Comparison of ENCODE assay signal across 8 mouse cellular contexts in the genomic region with DNA sequence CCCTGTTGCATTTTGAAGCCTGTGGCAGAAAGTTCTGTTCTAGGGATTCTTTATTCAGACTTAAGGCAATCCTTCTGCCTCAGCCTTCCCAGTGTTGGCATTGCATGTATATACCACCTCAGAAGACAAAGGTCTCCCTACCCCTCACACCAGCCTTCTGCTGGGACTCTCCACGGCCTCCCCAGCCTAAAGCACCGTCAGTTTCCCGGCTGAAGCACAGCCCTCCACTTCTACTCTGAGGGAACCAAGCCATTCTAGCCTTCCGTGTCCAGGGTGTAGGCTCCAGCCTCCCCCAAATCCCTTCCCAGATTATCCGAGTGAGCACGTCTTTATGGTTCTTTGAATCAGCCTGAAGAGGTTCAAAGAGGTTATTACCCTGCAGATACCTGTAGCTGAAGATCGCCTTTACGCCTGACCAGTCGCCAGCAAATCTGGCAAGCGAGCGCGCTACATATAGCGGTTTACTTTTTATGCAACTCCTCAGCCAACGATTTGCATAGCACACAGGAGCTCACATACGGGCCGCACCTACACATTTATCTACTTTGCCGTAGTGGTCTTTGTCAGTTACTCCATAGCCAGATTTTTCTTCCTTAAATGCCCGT. TPM values are rescaled to one million over a fixed set of nuclear protein-coding genes. Genes with fewer than 3 reads are reported as not detected.
A peak's percentile ranks its signal among the peaks of the same experiment; 100 is the strongest.
DNase-seq lines count a peak whose midpoint lies in the region; ATAC-seq and TF ChIP-seq lines count a peak whose summit lies in the region.

No protein-coding gene starts in this region.

- H3K36me3 ChIP-seq in lung, embryonic 14.5 days (ENCODE audit: insufficient read depth) = no peaks in the 10 kb centered on the region
- H3K36me3 ChIP-seq in hindbrain, embryonic 15.5 days = no peaks in the 10 kb centered on the region
- H3K36me3 ChIP-seq in midbrain, embryonic 16.5 days (ENCODE audit: control insufficient read depth, insufficient read depth, low read length) = no peaks in the 10 kb centered on the region

- H3K9ac ChIP-seq in lung, embryonic 14.5 days = peak overlapping the region; percentile 16; the same call in 1 of the 2 replicates
- peak overlapping the region; percentile 5; the same call in 1 of the 2 replicates for H3K9ac ChIP-seq in hindbrain, embryonic 15.5 days
- H3K9ac ChIP-seq in midbrain, embryonic 16.5 days (ENCODE audit: low read depth, low read length) = peak overlapping the region; percentile 37; the same call in 1 of the 2 replicates

- WGBS in lung, embryonic 14.5 days = 3% methylated on average over 18 of the region's 18 CpGs
- 3% methylated on average over 18 of the region's 18 CpGs for WGBS in hindbrain, embryonic 15.5 days
- 1% methylated on average over 18 of the region's 18 CpGs for WGBS in midbrain, embryonic 16.5 days

- H3K4me3 ChIP-seq in lung, embryonic 14.5 days (ENCODE audit: low read depth, low read length) = peak overlapping the region; percentile 31
- peak overlapping the region; percentile 37 for H3K4me3 ChIP-seq in hindbrain, embryonic 15.5 days
- peak overlapping the region; percentile 43 for H3K4me3 ChIP-seq in midbrain, embryonic 16.5 days (ENCODE audit: low read depth, low read length)

- 0 out of 2 replicates have a peak, but pooled peaks have one; percentile 23 for ATAC-seq in lung, embryonic 14.5 days (ENCODE audit: insufficient read depth)
- ATAC-seq in hindbrain, embryonic 15.5 days (ENCODE audit: low FRiP score, low read depth) = peak; percentile 24; the same call in 1 of the 2 replicates
- peak; percentile 40; the same call in 1 of the 2 replicates for ATAC-seq in midbrain, embryonic 16.5 days

- H3K9me3 ChIP-seq in lung, embryonic 14.5 days (ENCODE audit: low read depth, low read length) = no peaks in the 10 kb centered on the region
- no peaks in the 10 kb centered on the region for H3K9me3 ChIP-seq in hindbrain, embryonic 15.5 days
- H3K9me3 ChIP-seq in midbrain, embryonic 16.5 days (replicated peaks; ENCODE audit: control insufficient read depth, low read length, poor library complexity, severe bottlenecking) = no peaks in the 10 kb centered on the region

- intact Hi-C loops in gastrocnemius, postnatal 14 days (cut with DNase I; ENCODE audit: low total_unique reads) = no loop called here

- H3K4me2 ChIP-seq in lung, embryonic 14.5 days = peak overlapping the region; percentile 60
- H3K4me2 ChIP-seq in hindbrain, embryonic 15.5 days = peak overlapping the region; percentile 51
- peak overlapping the region; percentile 60 for H3K4me2 ChIP-seq in midbrain, embryonic 16.5 days (ENCODE audit: low read length)

- H3K27ac ChIP-seq in lung, embryonic 14.5 days (ENCODE audit: low read depth) = no peak overlapping the region
- H3K27ac ChIP-seq in hindbrain, embryonic 15.5 days (replicated peaks) = no peak overlapping the region
- H3K27ac ChIP-seq in midbrain, embryonic 16.5 days (ENCODE audit: low read length) = no peak overlapping the region

- no peak for TF ChIP-seq CTCF in lung, embryonic 14.5 days (IDR thresholded peaks at IDR 0.05; ENCODE audit: low read depth)

- 0 out of 2 replicates have a peak, but pooled peaks cover 3% of the 10 kb centered on the region for H3K4me1 ChIP-seq in lung, embryonic 14.5 days (ENCODE audit: insufficient read depth)
- 0 out of 2 replicates have a peak, but pooled peaks cover 3% of the 10 kb centered on the region for H3K4me1 ChIP-seq in hindbrain, embryonic 15.5 days (replicated peaks)
- 0 out of 2 replicates have a peak, but pooled peaks cover under 1% of the 10 kb centered on the region for H3K4me1 ChIP-seq in midbrain, embryonic 16.5 days (ENCODE audit: control insufficient read depth, insufficient read depth, low read length)

- H3K27me3 ChIP-seq in lung, embryonic 14.5 days (ENCODE audit: insufficient read depth, low read length) = no peaks in the 10 kb centered on the region
- peaks cover 7% of the 10 kb centered on the region for H3K27me3 ChIP-seq in hindbrain, embryonic 15.5 days
- H3K27me3 ChIP-seq in midbrain, embryonic 16.5 days (ENCODE audit: control insufficient read depth, insufficient read depth, low read depth, low read length) = no peaks in the 10 kb centered on the region

- DNase-seq in lung, embryonic 14.5 days = peak; percentile 38
- DNase-seq in lung, adult 18-20 months = no peak
- peak; percentile 60 for DNase-seq in embryo, embryonic 10 days (ENCODE audit: low spot score)
- DNase-seq in urinary bladder, postnatal 25 days (ENCODE audit: low spot score) = no peak
- DNase-seq in gastrocnemius, postnatal 14 days = no peak
- no peak for DNase-seq in urinary bladder, postnatal 10 days (ENCODE audit: low spot score)

RNA-seq across cellular contexts. Expression of a gene that starts 10.1 kb away (rescaled TPM):
- polyA plus RNA-seq in lung, embryonic 14.5 days (2014; fragmentation: Nextera tagmentation; extraction: Ambion mirVana) = not detected in 2 replicates
- polyA plus RNA-seq in hindbrain, embryonic 15.5 days (2015; fragmentation: Nextera tagmentation; extraction: Ambion mirVana) = 0.24 and 0.27 TPM in 2 replicates
- polyA plus RNA-seq in midbrain, embryonic 16.5 days (2015; fragmentation: Nextera tagmentation; extraction: Ambion mirVana) = 0.54 TPM in 1 of 2 replicates, not detected in the other
- total RNA-seq in gastrocnemius, postnatal 14 days (2021) = not detected

RNA-seq across cellular contexts. Expression of a gene that starts 24.7 kb away (rescaled TPM):
- polyA plus RNA-seq in lung, embryonic 14.5 days (2014; fragmentation: Nextera tagmentation; extraction: Ambion mirVana) = not detected in 2 replicates
- not detected in 2 replicates for polyA plus RNA-seq in hindbrain, embryonic 15.5 days (2015; fragmentation: Nextera tagmentation; extraction: Ambion mirVana)
- polyA plus RNA-seq in midbrain, embryonic 16.5 days (2015; fragmentation: Nextera tagmentation; extraction: Ambion mirVana) = not detected in 2 replicates
- total RNA-seq in gastrocnemius, postnatal 14 days (2021) = not detected

RNA-seq across cellular contexts. Expression of a gene that starts 29.5 kb away (rescaled TPM):
- not detected in 2 replicates for polyA plus RNA-seq in lung, embryonic 14.5 days (2014; fragmentation: Nextera tagmentation; extraction: Ambion mirVana)
- polyA plus RNA-seq in hindbrain, embryonic 15.5 days (2015; fragmentation: Nextera tagmentation; extraction: Ambion mirVana) = not detected in 2 replicates
- polyA plus RNA-seq in midbrain, embryonic 16.5 days (2015; fragmentation: Nextera tagmentation; extraction: Ambion mirVana) = not detected in 2 replicates
- not detected for total RNA-seq in gastrocnemius, postnatal 14 days (2021)

RNA-seq across cellular contexts. Expression of a gene that starts 40.6 kb away (rescaled TPM):
- polyA plus RNA-seq in lung, embryonic 14.5 days (2014; fragmentation: Nextera tagmentation; extraction: Ambion mirVana) = 14.1 and 14.3 TPM in 2 replicates
- 11.0 and 12.7 TPM in 2 replicates for polyA plus RNA-seq in hindbrain, embryonic 15.5 days (2015; fragmentation: Nextera tagmentation; extraction: Ambion mirVana)
- polyA plus RNA-seq in midbrain, embryonic 16.5 days (2015; fragmentation: Nextera tagmentation; extraction: Ambion mirVana) = 11.5 and 13.5 TPM in 2 replicates
- 1 to 10 TPM; 5.5 to 5.9 TPM for total RNA-seq in gastrocnemius, postnatal 14 days (2021)

Comparison
In these comparisons a context has a peak if more than half of its experiments do, and no peak if none do; other contexts are left out.
1. DNase-seq: peak in lung, embryonic 14.5 days (single experiment) and embryo, embryonic 10 days (single experiment); none in lung, adult 18-20 months (0 of 2), urinary bladder, postnatal 25 days (single experiment), gastrocnemius, postnatal 14 days (single experiment) and urinary bladder, postnatal 10 days (single experiment).
2. Peak in every context shown above with its lines, with median percentiles within 50 percentile points of each other: ATAC-seq, H3K4me2 ChIP-seq, H3K4me3 ChIP-seq and H3K9ac ChIP-seq.